Mouse (Mus musculus) cerebellum, adult 11 months (tissue): ENCODE data around the gene Lpp.

Experiments
- DNase-seq: peaks from one replicate; pipeline ENCODE4 v3.0.0; 2022

Lpp gene

DNA sequence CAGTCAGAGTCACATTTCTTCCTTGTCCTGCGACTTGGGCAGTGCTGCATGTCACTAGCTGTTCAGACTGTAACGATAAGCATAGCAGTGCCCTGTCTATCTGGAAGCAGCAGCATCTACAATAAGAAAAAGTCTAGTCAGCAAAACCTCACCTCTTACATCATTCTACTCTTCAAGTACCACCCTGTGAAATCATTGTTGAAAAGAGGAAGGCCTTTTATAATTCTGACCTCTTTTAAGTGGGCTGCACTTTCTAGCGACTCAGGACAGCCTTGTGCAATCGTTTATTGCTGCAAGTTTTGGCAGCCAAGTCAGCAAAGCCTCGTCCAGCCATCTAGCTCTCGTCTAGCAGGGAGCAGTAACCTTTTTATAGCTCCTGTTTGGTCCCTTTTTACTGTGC, 498.1 kb downstream of the Lpp start:
- DNase-seq: no peak

GRCm38 (mm10) chr16:24895160-24895559, 501.9 kb downstream of the Lpp start:
- DNase-seq: no peak

DNA sequence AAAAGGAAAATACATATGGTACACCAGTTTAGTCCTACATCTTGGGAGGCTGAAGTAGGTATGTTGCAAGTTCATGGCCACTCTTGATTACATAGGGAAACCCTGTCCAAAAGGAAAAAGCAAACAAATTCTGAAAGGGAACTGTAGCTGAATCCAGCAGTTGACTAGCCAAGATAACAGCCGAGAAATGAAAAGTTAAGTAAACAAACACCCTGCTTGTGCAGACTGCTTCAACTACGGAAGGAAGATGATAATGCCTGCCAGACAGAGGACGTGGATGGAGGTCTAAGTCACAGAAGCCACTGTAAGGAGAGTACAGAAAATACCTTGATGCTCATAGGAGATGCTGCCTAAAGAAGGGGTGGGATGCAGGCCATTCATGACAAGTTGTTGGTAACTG, 504.3 kb downstream of the Lpp start:
- no peak for DNase-seq

GRCm38 (mm10) chr16:24900241-24900796, 507.0 kb downstream of the Lpp start:
- no peak for DNase-seq

- DNase-seq: no peak
Measured at GRCm38 (mm10) chr16:24901139-24901859, 508.0 kb downstream of the Lpp start.

DNA sequence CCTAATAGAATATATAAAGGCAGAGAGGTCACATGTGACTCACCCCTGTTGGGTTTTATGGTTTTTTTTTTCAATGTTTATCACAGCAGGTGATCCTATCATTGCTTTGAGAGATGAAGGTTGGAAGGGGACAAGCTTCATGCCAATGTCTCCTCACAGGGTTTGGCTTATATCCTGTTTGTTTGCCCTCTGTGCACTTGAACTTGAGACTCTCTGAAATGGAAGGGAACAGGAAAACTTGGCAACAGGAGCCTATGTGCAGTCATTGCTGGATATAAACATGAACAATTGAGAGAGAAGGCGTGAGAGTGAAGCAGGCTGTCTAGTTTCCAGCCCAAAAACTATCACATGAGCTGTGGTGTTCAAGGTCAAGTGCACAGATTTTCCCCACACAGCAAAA, 508.8 kb downstream of the Lpp start:
- no peak for DNase-seq

GRCm38 (mm10) chr16:24908926-24909325, 515.6 kb downstream of the Lpp start:
- peak; percentile 27 for DNase-seq

DNA sequence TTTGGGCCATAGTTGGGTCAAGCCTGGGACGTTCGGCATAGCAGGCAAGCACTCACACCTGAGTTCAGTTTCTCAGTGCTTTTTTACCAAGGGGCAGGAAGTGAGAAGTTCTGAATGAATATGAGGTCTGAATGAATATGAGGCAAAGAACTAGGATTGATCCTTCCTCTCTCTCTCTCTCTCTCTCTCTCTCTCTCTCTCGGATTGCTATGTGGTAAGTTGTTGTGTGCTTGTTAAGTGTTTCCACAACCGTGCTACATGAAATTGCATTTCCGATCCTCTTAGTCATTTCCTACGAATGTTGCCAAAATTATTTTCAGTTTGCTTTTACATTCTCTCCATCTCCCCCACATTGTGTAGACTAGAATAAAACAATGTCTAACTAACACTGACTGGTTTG, 517.0 kb downstream of the Lpp start:
- DNase-seq: no peak

DNA sequence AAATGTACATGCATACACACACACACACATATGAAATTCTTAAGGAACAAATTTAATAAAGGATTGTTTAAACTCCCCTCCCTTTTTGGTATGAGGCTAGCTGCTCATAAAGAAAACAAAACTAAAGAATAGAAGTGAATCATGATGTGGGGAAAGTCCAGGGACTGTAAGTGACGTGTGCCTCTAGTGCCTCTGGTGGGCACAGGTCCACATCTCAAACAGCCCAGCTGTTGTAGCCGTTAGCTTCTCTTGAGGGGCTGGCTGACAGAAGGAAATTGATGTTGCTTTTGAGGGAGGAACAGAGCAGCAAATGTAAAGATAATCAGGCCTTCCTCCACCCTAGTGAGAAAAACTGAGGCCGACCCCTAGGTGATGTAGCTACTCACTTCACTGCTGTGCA, 517.5 kb downstream of the Lpp start:
- DNase-seq: no peak

DNA sequence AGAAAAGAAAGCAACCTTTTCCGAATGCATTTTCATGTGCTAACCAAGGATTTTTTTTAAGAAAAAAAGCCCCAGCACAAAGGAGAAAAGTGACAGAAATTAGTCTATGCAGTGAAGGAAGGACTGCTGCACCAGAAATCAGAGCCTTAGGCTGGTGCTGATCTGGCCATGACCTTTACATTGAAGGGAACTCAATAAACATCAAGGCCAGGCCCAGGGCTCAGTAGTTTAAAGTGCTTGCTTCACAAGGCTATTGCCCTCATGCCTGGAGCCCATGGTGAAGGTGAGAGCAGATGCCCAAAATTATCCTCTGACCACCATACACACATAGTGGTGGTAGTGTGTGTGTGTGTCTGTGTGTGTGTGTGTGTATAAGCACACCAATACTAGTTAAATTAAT, 519.1 kb downstream of the Lpp start:
- DNase-seq: no peak

GRCm38 (mm10) chr16:24913021-24913420, 519.7 kb downstream of the Lpp start:
- no peak for DNase-seq

DNA sequence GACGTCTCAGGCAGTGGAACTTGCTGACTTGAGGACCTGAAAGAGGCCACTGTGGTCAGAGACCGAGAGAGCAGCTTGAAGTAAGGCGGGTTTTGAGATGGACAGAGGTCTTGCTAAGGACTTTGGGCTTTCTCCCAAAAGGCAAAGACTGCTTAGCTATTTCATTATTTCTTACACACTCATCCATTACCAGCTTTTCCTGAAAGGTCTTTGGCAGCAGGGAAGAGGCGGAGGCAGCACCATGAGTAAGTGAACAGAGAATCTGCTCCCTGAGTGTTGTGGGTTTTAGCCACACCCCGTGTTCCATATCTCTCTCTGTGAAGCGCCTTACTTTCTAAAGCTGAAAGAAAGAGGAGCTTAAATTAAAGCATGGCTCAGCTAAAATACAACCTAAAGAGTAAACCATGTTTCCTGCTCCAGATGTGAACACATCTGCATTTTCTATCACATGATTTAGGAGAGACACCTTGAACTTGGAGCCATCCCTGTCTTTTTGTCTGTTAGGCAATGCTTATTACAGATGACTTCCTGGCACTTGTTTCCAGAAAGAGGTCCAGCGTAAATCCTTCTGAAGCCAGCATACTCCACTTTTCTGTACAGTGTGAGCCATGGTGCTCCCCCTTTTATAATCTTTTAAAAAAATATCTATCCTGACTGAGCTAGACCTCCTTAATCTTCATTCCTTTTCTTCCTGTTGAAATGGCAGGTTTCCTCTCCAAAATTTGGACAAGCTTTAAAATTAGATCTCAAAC, 520.5 kb downstream of the Lpp start:
- DNase-seq: no peak

DNA sequence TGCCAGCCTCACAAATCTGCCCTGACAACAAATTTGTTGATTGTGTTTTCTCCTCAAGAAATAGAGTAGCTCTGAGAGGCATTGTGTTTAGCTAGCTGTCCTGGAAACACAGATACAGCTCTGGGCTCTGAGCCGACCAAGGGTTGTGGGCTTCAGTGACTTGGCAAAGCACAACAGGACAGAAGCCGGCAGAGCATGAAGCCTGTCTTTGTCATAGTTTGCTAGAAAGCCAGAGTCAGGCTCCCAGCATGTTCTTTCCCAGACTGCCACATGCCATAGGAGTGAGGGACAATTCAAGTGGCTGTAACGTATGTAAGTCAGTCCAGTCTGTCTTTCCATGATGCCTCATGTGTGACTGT, 521.1 kb downstream of the Lpp start:
- DNase-seq: peak; percentile 24

DNA sequence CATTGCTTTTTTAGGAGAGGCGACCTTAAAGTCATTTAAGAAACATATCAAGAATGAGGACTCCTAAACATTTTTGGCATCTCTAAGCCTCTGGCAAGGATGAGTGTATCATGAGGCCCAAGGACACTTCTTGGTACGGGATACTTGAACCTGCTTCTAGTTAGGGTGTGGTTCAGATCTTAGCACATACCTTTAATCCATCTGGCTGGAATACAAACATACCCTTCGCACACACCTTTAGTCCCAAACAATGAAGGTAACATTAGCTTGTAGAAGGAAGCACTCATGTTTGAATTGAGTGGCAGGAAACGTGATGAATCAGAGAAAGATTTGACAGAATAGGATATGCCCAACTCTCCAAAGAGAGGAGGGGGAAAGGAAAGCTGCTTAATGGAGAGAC, 522.2 kb downstream of the Lpp start:
- DNase-seq: no peak

DNA sequence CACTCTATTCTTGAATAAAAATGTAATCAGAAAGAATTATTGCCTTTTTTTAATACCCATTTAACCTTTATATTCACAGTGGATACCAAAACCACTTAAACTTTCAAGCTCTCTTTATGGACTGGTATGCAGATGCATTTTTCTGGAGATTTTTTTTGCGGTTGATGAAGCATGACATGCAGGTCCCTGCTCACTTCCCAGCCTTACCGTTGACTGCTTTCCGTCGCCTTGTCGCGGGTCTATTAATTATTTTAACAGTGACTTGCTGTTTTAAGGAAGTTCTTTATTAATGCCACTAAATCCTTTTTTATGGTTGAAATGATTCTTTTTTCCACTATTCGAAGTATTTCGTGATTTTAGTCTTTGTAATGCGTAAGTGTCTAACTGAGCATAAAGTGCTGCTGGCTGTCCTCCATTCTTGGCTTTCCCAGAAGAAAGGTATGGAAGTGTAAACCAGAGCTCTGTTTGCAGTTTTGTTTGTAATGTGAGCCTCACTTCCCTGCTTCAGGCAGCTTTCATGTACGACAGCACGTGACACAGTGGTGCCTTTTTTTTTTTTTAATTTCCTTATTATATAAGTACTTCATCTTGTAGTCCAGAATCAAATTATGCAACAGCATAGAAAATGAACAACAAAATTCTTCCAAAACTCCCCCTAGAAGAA, 526.2 kb downstream of the Lpp start:
- no peak for DNase-seq

GRCm38 (mm10) chr16:24930070-24930469, 536.8 kb downstream of the Lpp start:
- no peak for DNase-seq

DNA sequence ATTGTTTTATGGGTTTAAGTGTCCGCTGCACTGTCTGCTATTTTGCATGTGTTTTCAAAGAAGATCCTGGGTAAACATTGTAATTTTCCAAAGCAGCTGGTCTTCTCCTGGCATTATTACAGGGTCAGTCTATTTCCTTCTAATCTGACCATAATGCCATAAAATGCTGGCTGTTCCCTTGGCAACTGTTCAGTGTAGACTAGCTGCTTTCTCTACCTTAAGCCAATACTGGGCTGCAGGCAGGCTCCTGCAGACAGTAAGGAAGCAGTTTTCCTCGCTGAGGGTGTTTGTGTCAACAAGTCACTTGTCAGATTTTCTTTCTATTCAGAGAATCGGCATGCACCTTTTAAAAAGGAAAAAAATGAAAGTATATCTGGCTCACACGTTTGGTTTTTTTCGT, 537.3 kb downstream of the Lpp start:
- peak; percentile 69 for DNase-seq

DNA sequence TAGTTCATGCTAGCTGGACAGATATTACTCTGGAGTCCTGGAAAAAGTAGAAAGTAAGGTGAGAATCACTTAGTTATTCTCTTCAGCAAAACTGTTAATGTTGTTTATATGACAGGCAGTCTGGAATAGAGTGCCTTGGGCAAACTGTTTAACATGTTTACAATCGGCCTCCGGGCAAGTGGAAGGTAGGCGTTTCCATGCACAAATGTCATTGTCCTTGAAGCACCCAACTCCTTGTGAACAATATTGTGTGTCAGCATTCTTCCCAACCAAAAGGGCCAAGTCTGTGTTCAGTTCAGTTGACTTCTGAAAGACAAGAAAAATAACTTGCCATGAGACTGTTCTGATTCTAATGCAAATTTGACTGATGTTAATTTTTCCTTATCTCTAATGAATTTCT, 539.5 kb downstream of the Lpp start:
- no peak for DNase-seq

GRCm38 (mm10) chr16:24933691-24934090, 540.4 kb downstream of the Lpp start:
- no peak for DNase-seq

- DNase-seq: no peak
Measured at GRCm38 (mm10) chr16:24941306-24942160, 548.2 kb downstream of the Lpp start.

GRCm38 (mm10) chr16:24943486-24944261, 550.4 kb downstream of the Lpp start:
- no peak for DNase-seq

GRCm38 (mm10) chr16:24946356-24946755, 553.0 kb downstream of the Lpp start:
- DNase-seq: no peak
